Mouse (Mus musculus) heart, adult 2 months (tissue): ENCODE measurements around the gene Scamp3. TPM values are rescaled to one million over a fixed set of nuclear protein-coding genes. Genes with fewer than 3 reads are reported as not detected.
"Not testable (repeated sequence)": the region's sequence is repeated elsewhere in the genome, so short reads cannot be mapped to it uniquely, and the experiment has no call there.

Experiments used
- DNase-seq, 2 experiments: peaks; one replicate each; pipeline ENCODE4 v3.0.0; 2021
- H3K27ac ChIP-seq: fragments of 200-600 bp; 2 replicates; pipeline ENCODE4 v1.8.1; 2022
- H3K27me3 ChIP-seq: fragments of 200-500 bp; 2 replicates; pipeline ENCODE4 v1.6.1; 2012; ENCODE audit warnings: mild to moderate bottlenecking, low read length, inconsistent platforms, mixed read lengths; ENCODE audit not compliant: control insufficient read depth, insufficient read depth
- H3K36me3 ChIP-seq: fragments of 200-500 bp; 2 replicates; pipeline ENCODE4 v1.6.1; 2012; ENCODE audit warnings: low read length, inconsistent platforms; ENCODE audit not compliant: control insufficient read depth, insufficient read depth
- H3K4me1 ChIP-seq: fragments of 200-500 bp; 2 replicates; pipeline ENCODE4 v1.6.1; 2011; ENCODE audit warnings: low read length; ENCODE audit not compliant: control insufficient read depth, insufficient read depth
- H3K4me3 ChIP-seq: fragments of 200-600 bp; 2 replicates; pipeline ENCODE4 v1.8.1; 2022
- H3K79me2 ChIP-seq: fragments of 200-500 bp; replicated peaks from 2 replicates; pipeline ENCODE4 v1.6.1; 2012; ENCODE audit warnings: mild to moderate bottlenecking, inconsistent platforms, low read length, moderate library complexity, mixed read lengths; ENCODE audit not compliant: control insufficient read depth, insufficient read depth
- H3K9ac ChIP-seq: fragments of 200-500 bp; 2 replicates; pipeline ENCODE4 v1.6.1; 2012; ENCODE audit warnings: low read depth, mild to moderate bottlenecking, control low read depth, inconsistent platforms, low read length, mixed read lengths
- CTCF ChIP-seq: fragments of 200-600 bp; IDR thresholded peaks from 2 replicates; pipeline ENCODE4 v1.8.1; 2022; ENCODE audit warnings: antibody characterized with exemption, mild to moderate bottlenecking, moderate library complexity
- EP300 ChIP-seq: fragments of 200-500 bp; IDR thresholded peaks from 2 replicates; pipeline ENCODE4 v1.6.1; 2011; ENCODE audit warnings: low read depth, low read length, control low read depth; ENCODE audit not compliant: insufficient read depth
- POLR2A ChIP-seq: fragments of 200-500 bp; IDR thresholded peaks from 2 replicates; pipeline ENCODE4 v1.6.1; 2011; ENCODE audit warnings: mild to moderate bottlenecking, low read depth, low read length, control low read depth; ENCODE audit not compliant: insufficient read depth
- WGBS: fragments of 180-500 bp; shearing (Covaris S2); methylation state at CpG from one replicate; pipeline ENCODE4 v1.1.7; 2018; 5-methylcytosine and 5-hydroxymethylcytosine counted together
- intact Hi-C: fragments of 180-260 bp; cut with DNase I; formaldehyde crosslinking; loops from one replicate; pipeline ENCODE4 v1.15.1; 2025
- polyA plus RNA-seq: library from polyadenylated mRNA; depleted of rRNA; stranded (reverse); fragments of >200 nt; gene quantifications from 2 replicates; pipeline ENCODE4 v1.2.3, GENCODE M21; 2012
- total RNA-seq, 2 experiments: library from RNA; stranded (reverse); gene quantifications; 2 replicates each; pipeline ENCODE4 v1.2.3; 2021

The Scamp3 gene
- total and polyA plus RNA-seq, 3 experiments = 44.5 to 108 (median 54.7) TPM

DNA sequence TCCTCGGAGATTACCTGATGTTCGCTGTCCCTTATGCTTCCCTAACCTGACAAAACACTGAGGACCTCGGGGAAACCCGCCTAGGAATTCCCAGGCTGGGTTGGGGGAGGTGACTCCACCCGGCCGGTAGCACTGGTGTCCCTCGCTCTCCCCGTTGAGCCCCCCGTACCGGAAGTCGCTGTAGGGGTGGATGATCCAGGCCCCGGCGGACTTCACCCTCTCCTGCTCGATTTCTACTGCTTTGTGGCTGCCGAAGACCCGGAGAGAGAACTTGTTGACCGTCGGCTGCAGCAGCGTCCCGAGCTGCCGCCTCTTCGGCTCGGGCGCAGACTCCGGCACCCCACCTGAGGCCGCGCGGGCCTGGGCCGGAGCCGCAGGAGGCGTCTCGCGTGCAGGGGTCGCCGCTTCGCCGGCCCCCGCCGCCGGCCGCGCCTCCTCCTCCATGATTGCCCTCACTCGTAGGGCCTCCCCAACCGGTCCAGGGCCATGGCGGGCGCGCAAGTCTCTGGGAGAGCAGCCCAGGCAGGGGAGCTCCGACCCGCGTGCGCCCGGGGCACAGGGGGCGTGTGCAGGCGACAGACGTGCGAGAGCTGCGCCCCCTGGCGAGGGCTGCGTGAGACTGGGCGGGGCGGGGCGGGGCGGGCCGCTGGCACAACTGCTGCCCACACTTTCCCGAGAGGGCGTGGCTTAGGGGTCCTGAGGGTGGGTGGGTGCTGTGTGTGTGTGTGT lies 17.5 kb upstream of the Scamp3 start, which contains the start of gene Hcn3:
Gene Hcn3 (minus strand): TSS at position 581 of the 729 bp plus-strand sequence.
- Histone ChIP-seq H3K4me1 (no peaks in the 10 kb centered on the region; the same call in 1 of the 2 replicates), H3K27ac (no peak within 1 kb of the TSS), H3K27me3 (0 out of 2 replicates have a peak, but pooled peaks cover 2% of the 10 kb centered on the region), H3K4me3 (peak within 1 kb of the TSS; percentile 47), H3K36me3 (no peaks in the 10 kb centered on the region), H3K9ac (0 out of 2 replicates have a peak within 1 kb of the TSS, but pooled peaks have one; percentile 12), H3K79me2 (no peaks in the 10 kb centered on the region)
- peak; percentile 63 for TF ChIP-seq CTCF
- TF ChIP-seq POLR2A = no peak
- no peak for TF ChIP-seq EP300
- DNase-seq = peak; percentile 57 to 66
- intact Hi-C loops = loop anchor here (2.0 to 10.0 kb wide), 3 partner anchors 42 to 215 kb away; no protein-coding TSS in a partner anchor
- 1% methylated on average over 64 of the region's 66 CpGs for WGBS

GRCm38 (mm10) chr3:89161207-89161606 lies 16.1 kb upstream of the Scamp3 start:
- not testable (repeated sequence) for H3K27ac ChIP-seq, H3K4me1 ChIP-seq, H3K79me2 ChIP-seq, H3K27me3 ChIP-seq, H3K36me3 ChIP-seq, H3K9ac ChIP-seq, H3K4me3 ChIP-seq, DNase-seq
- intact Hi-C loops = loop anchor here (10.0 kb wide), 1 partner anchor 216 kb away; no protein-coding TSS in a partner anchor

DNA sequence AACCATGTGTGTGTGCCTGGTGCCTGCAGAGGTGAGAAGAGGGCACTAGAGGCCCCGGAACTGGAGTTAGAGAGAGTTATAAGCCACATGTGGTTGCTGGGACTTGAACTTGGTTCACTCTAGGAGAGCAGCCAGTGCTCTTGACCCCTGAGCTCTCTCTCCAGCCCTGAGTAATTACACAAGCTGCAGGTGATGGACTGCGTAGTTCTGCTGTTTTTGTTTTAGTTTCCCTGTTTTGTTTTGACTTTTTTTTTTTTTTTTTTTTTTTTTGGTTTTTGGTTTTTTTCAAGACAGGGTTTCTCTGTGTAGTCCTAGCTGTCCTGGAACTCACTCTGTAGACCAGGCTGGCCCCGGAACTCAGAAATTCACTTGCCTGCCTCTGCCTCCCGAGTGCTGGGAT lies 15.5 kb upstream of the Scamp3 start:
- no peak overlapping the region for H3K27ac ChIP-seq
- H3K27me3 ChIP-seq = 0 out of 2 replicates have a peak, but pooled peaks cover 2% of the 10 kb centered on the region
- H3K4me3 ChIP-seq = no peak overlapping the region
- DNase-seq = no peak
- intact Hi-C loops = loop anchor here (10.0 kb wide), 1 partner anchor 217 kb away; no protein-coding TSS in a partner anchor
- WGBS = 80% methylated on average over 4 of the region's 4 CpGs
- peaks cover 2% of the 10 kb centered on the region for H3K4me1 ChIP-seq
- H3K79me2 ChIP-seq = no peaks in the 10 kb centered on the region
- H3K36me3 ChIP-seq = no peaks in the 10 kb centered on the region; the same call in 1 of the 2 replicates
- TF ChIP-seq POLR2A = no peak
- no peak for TF ChIP-seq CTCF
- TF ChIP-seq EP300 = no peak
- no peak overlapping the region for H3K9ac ChIP-seq

GRCm38 (mm10) chr3:89163123-89163522 lies 14.2 kb upstream of the Scamp3 start:
- Histone ChIP-seq H3K4me1 (peaks cover 2% of the 10 kb centered on the region), H3K36me3 (no peaks in the 10 kb centered on the region; the same call in 1 of the 2 replicates), H3K4me3 (no peak overlapping the region), H3K9ac (no peak overlapping the region), H3K27ac (no peak overlapping the region), H3K79me2 (no peaks in the 10 kb centered on the region; the same call in 1 of the 2 replicates), H3K27me3 (0 out of 2 replicates have a peak, but pooled peaks cover 1% of the 10 kb centered on the region)
- 74% methylated on average over 1 of the region's 1 CpGs for WGBS
- DNase-seq = no peak
- TF ChIP-seq EP300 (no peak), CTCF (no peak), POLR2A (no peak)
- intact Hi-C loops = loop anchor here (10.0 kb wide), 1 partner anchor 218 kb away; no protein-coding TSS in a partner anchor

GRCm38 (mm10) chr3:89163643-89164245 lies 13.5 kb upstream of the Scamp3 start:
- intact Hi-C loops = loop anchor here (2.0 to 10.0 kb wide), 2 partner anchors 51 to 219 kb away; partner anchors contain the start of gene Thbs3
- peak overlapping the region; percentile 68 for H3K4me3 ChIP-seq
- 70% methylated on average over 5 of the region's 5 CpGs for WGBS

More at GRCm38 (mm10) chr3:89163643-89164245, 13.5 kb upstream of the Scamp3 start:
- H3K9ac ChIP-seq = no peak overlapping the region
- H3K36me3 ChIP-seq = no peaks in the 10 kb centered on the region; the same call in 1 of the 2 replicates
- peak overlapping the region; percentile 93 for H3K27ac ChIP-seq
- H3K4me1 ChIP-seq = peaks cover 2% of the 10 kb centered on the region
- no peaks in the 10 kb centered on the region for H3K27me3 ChIP-seq
- no peaks in the 10 kb centered on the region; the same call in 1 of the 2 replicates for H3K79me2 ChIP-seq
- DNase-seq = no peak
- TF ChIP-seq EP300 (no peak), POLR2A (no peak), CTCF (no peak)
